Mouse (Mus musculus) lung, embryonic 14.5 days (tissue): ENCODE results near the gene Maml3. TPM values are rescaled to one million over a fixed set of nuclear protein-coding genes. Genes with fewer than 3 reads are reported as not detected.
A peak's percentile ranks its signal among the peaks of the same experiment; 100 is the strongest.

Experiments
- ATAC-seq: fragments of 200-750 bp; cut with Nextera tagmentation; 2 replicates; pipeline ENCODE4 v1.8.0; 2017; ENCODE audit warnings: mild to moderate bottlenecking, moderate TSS enrichment, moderate library complexity; ENCODE audit not compliant: insufficient read depth
- DNase-seq: peaks from one replicate; pipeline ENCODE4 v3.0.0-alpha.2; 2015
- H3K27ac ChIP-seq: fragments of 300-500 bp; sonication (generic); 2 replicates; pipeline ENCODE4 v1.5.1; 2014; ENCODE audit warnings: low read depth, mild to moderate bottlenecking, moderate library complexity
- H3K27me3 ChIP-seq: fragments of 300-500 bp; sonication (generic); 2 replicates; pipeline ENCODE4 v1.6.1; 2014; ENCODE audit warnings: low read length, control low read depth; ENCODE audit not compliant: insufficient read depth
- H3K36me3 ChIP-seq: fragments of 300-500 bp; sonication (generic); 2 replicates; pipeline ENCODE4 v1.6.1; 2014; ENCODE audit warnings: control low read depth; ENCODE audit not compliant: insufficient read depth
- H3K4me1 ChIP-seq: fragments of 300-500 bp; sonication (generic); 2 replicates; pipeline ENCODE4 v1.6.1; 2014; ENCODE audit warnings: antibody characterized with exemption, control low read depth; ENCODE audit not compliant: insufficient read depth
- H3K4me2 ChIP-seq: fragments of 300-500 bp; sonication (generic); 2 replicates; pipeline ENCODE4 v1.6.1; 2014; ENCODE audit warnings: mild to moderate bottlenecking
- H3K4me3 ChIP-seq: fragments of 300-500 bp; sonication (generic); 2 replicates; pipeline ENCODE4 v1.5.1; 2014; ENCODE audit warnings: low read depth, low read length
- H3K9ac ChIP-seq: fragments of 300-500 bp; sonication (generic); 2 replicates; pipeline ENCODE4 v1.6.1; 2014
- H3K9me3 ChIP-seq: fragments of 300-500 bp; sonication (generic); 2 replicates; pipeline ENCODE4 v1.6.1; 2016; ENCODE audit warnings: low read depth, low read length, control low read depth
- CTCF ChIP-seq: IDR thresholded peaks from 2 replicates; pipeline ENCODE4 v1.5.1; 2016; ENCODE audit warnings: antibody characterized with exemption, low read depth
- WGBS: fragments of 180-500 bp; shearing (Covaris S2); extraction: QIAGEN DNeasy Blood & Tissue Kit; methylation state at CpG from one replicate; pipeline ENCODE4 v1.1.7; 2014; 5-methylcytosine and 5-hydroxymethylcytosine counted together
- polyA plus RNA-seq: library from polyadenylated mRNA; unstranded; fragments of >200 nt; fragmentation: Nextera tagmentation; extraction: Ambion mirVana; gene quantifications from 2 replicates; pipeline ENCODE4 v1.2.1, GENCODE M21; 2014

Gene Maml3
- polyA plus RNA-seq, 1 experiment from 2014 or later: 9.1 TPM

DNA sequence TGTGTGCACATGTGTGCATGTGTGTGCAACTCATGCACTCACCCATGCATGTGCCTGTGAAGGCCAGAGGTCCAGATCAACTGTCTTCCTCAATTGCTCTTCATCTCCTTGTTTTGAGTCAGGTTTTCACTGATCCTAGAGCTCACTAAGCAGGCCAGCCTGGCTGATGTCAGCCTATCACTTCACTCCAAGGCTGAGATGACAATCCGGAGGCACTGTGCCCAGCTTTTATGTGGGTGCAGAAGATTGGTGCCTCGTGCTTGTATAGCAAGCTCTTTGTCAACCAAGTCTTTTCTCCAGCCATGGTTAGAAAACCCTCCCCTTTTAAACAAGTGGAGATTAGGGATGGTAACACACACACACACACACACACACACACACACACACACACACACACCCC is 146.1 kb downstream of the Maml3 start:
- TF ChIP-seq CTCF: no peak
- Histone ChIP-seq H3K9ac (no peak overlapping the region), H3K4me3 (no peak overlapping the region), H3K36me3 (no peaks in the 10 kb centered on the region), H3K4me1 (peaks cover 12% of the 10 kb centered on the region), H3K4me2 (no peak overlapping the region), H3K9me3 (no peaks in the 10 kb centered on the region), H3K27ac (no peak overlapping the region), H3K27me3 (no peaks in the 10 kb centered on the region)
- ATAC-seq (no peak), DNase-seq (peak; percentile 59)
- 44% methylated on average over 2 of the region's 2 CpGs for WGBS

DNA sequence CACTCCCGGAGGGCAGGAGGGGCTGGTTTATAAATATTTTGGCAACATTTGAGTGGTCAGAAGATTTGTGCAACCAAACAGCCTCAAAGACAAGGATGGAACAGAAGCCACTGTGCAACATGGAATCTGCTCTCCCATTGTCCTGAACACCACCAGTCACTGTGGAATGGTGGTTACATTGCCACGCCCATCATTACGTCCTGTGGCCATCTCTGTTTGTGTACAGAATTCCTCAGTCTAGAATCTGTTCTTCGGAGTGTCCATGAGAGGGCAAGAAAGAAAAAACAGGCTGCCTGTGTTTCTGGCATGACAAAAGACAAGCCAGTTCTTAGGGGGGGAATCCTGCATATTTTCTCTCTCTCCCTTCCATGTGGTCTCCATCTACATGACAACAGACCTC is 150.4 kb downstream of the Maml3 start:
- no peaks in the 10 kb centered on the region for H3K9me3 ChIP-seq
- H3K9ac ChIP-seq: no peak overlapping the region
- 0 out of 2 replicates have a peak, but pooled peaks have one; percentile 8 for ATAC-seq
- no peak overlapping the region for H3K27ac ChIP-seq
- H3K27me3 ChIP-seq: no peaks in the 10 kb centered on the region
- 28% methylated on average over 4 of the region's 4 CpGs for WGBS
- DNase-seq: peak; percentile 62
- H3K4me2 ChIP-seq: no peak overlapping the region
- H3K4me1 ChIP-seq: peaks cover 6% of the 10 kb centered on the region; the same call in 1 of the 2 replicates
- no peak overlapping the region for H3K4me3 ChIP-seq
- no peaks in the 10 kb centered on the region for H3K36me3 ChIP-seq
- TF ChIP-seq CTCF: peak; percentile 14; the same call in 1 of the 2 replicates

DNA sequence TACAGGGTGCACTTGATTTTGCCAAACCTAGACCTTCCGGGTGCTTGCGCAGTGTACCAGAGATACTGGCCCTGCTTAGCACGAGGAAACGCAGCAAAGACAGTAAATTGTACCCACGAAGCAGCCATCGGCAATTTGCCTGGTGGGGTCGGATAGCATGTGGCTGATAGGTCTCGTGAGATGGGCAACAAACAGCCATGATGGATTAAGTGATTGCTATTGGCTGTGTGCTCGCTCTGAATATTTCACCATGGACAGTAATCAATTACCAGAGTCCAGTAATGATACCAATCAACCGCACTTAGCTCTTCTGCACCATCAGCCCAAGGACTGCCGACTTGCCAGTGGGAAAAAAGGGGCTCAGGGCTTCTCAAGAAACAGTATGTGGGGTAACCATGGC is 150.9 kb downstream of the Maml3 start:
- H3K27ac ChIP-seq: no peak overlapping the region
- ATAC-seq (no peak), DNase-seq (no peak)
- no peak overlapping the region for H3K9ac ChIP-seq
- H3K4me2 ChIP-seq: no peak overlapping the region
- WGBS: 63% methylated on average over 11 of the region's 11 CpGs
- H3K9me3 ChIP-seq: no peaks in the 10 kb centered on the region
- no peaks in the 10 kb centered on the region for H3K36me3 ChIP-seq
- TF ChIP-seq CTCF: no peak
- H3K4me3 ChIP-seq: no peak overlapping the region
- peaks cover 6% of the 10 kb centered on the region; the same call in 1 of the 2 replicates for H3K4me1 ChIP-seq
- H3K27me3 ChIP-seq: no peaks in the 10 kb centered on the region

DNA sequence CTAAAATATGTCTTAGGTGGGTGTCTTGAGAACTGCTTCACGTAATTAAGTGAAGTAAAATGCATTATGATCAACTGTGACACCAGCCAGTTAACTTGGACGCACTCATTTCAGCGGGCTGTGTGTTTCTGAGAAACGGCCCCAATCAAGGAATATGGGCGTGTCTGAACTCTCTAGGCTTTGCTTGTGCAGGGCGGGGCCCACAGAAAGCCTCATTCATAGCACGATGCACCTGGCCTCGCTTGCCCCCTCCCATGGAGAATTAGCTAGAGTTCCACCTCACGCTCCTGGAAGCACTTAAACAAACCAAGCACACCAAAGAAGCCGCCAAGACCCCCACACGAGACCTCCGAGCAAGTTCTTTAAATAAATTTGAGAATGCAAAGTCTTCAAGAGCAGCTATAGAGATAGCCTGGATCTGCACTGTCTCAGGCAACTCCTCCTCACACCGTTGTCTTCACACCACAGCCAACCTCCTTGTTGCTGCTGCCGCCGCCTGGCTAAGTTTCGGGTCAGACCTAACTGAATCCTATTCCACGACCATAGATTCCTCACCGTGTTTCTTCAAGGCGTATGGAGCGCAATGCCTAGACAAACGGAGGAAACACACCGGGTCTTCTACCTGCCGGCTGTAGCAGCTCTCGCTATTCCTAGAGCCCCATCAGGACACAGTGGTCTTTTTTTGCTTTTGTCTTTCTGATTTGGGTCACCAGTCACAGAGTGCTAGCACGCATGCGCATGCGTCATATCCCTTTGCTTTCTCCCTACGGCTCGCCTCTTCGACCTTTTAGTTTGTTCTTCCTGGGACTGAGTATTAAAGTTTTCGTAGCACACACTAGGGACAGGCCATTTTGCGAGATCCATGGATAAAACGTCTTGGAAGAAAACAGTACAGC is 151.9 kb downstream of the Maml3 start:
- Histone ChIP-seq H3K9ac (no peak overlapping the region), H3K4me2 (peak overlapping the region; percentile 49), H3K4me3 (peak overlapping the region; percentile 19)

DNA sequence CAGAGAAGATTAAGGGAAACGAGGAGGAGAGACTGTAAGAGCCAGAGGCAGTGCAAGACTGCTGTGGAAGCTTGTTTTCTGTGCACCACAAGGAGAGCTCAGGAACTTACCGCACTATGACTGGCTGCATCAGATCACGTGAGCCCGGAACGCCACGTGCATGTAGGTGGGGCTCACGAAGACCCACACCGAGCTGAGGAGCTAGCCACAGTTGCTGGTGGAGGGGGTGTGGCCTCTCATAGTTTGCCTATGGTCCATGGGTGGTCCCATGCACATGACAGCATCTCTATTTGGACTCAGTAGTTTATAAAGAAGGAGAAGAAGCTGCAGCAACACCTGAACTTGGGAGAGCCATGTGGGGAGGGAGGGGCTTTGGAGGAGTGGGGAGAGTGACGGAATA is 152.6 kb downstream of the Maml3 start:
- WGBS: 64% methylated on average over 9 of the region's 9 CpGs
- Histone ChIP-seq H3K9me3 (no peaks in the 10 kb centered on the region), H3K4me1 (peaks cover 6% of the 10 kb centered on the region; the same call in 1 of the 2 replicates), H3K36me3 (no peaks in the 10 kb centered on the region), H3K9ac (no peak overlapping the region), H3K27ac (no peak overlapping the region), H3K4me3 (no peak overlapping the region), H3K27me3 (no peaks in the 10 kb centered on the region), H3K4me2 (peak overlapping the region; percentile 49; the same call in 1 of the 2 replicates)
- ATAC-seq (peak; percentile 42; the same call in 1 of the 2 replicates), DNase-seq (no peak)
- no peak for TF ChIP-seq CTCF

More for the DNA sequence above, 151.9 kb downstream of the Maml3 start:
- H3K4me1 ChIP-seq: peaks cover 6% of the 10 kb centered on the region; the same call in 1 of the 2 replicates
- no peaks in the 10 kb centered on the region for H3K36me3 ChIP-seq
- H3K27ac ChIP-seq: 0 out of 2 replicates have a peak overlapping the region, but pooled peaks have one; percentile 18
- TF ChIP-seq CTCF: no peak
- peak; percentile 23; the same call in 1 of the 2 replicates for ATAC-seq
- no peaks in the 10 kb centered on the region for H3K27me3 ChIP-seq
- 60% methylated on average over 33 of the region's 33 CpGs for WGBS
- DNase-seq: no peak
- H3K9me3 ChIP-seq: no peaks in the 10 kb centered on the region

DNA sequence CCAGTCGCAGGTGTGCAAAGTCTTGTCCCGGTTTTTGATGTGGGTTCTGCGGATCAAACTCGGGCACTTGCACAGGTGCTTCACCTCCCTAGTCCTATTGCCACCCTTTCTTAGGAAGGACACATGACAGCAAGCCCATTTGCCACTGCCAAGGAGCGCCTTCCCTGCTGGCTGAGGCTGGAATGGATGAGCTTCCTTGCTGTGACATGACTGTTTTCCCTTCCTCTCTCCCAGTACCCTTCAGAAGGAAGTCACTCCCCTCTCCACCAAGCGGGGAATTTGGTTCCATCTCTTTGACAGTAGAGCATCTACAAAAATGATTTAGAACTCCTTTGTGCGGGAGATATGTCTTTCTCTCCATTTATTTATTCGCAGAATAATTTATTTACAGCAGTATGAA is 155.2 kb downstream of the Maml3 start:
- no peaks in the 10 kb centered on the region for H3K9me3 ChIP-seq
- no peak overlapping the region for H3K4me3 ChIP-seq
- DNase-seq (peak; percentile 43), ATAC-seq (no peak)
- peaks cover 9% of the 10 kb centered on the region; the same call in 1 of the 2 replicates for H3K4me1 ChIP-seq
- no peak overlapping the region for H3K9ac ChIP-seq
- 64% methylated on average over 8 of the region's 8 CpGs for WGBS
- no peak overlapping the region for H3K4me2 ChIP-seq
- no peak overlapping the region for H3K27ac ChIP-seq
- H3K27me3 ChIP-seq: no peaks in the 10 kb centered on the region
- H3K36me3 ChIP-seq: no peaks in the 10 kb centered on the region
- no peak for TF ChIP-seq CTCF

DNA sequence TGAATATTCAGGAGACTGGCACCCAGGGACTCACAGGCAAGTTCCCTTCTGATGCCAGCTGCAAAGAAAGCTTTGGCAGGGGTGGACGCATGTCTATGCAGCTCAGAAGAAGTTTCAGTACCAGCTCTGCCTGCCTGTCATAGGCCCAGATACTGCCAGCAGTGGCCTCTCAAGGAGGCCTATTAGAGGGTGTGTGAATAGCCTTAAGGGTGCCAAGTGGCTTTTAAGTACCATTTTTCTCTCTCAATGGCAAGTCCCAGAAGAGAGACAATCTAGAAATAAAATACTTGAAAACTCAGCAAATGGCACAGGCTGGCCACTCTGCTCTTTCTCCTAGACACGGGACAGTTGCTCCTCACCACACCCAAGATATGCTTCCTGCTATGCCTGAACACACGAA is 157.7 kb downstream of the Maml3 start:
- no peak for ATAC-seq
- H3K4me1 ChIP-seq: 0 out of 2 replicates have a peak, but pooled peaks cover 6% of the 10 kb centered on the region
- no peak for TF ChIP-seq CTCF
- H3K27me3 ChIP-seq: no peaks in the 10 kb centered on the region
- H3K4me3 ChIP-seq: no peak overlapping the region
- no peak overlapping the region for H3K9ac ChIP-seq
- H3K27ac ChIP-seq: no peak overlapping the region
- WGBS: 62% methylated on average over 3 of the region's 3 CpGs
- no peak for DNase-seq
- H3K36me3 ChIP-seq: no peaks in the 10 kb centered on the region
- H3K9me3 ChIP-seq: no peaks in the 10 kb centered on the region
- no peak overlapping the region for H3K4me2 ChIP-seq
